Mouse (Mus musculus): Measurements from ENCODE around the gene Adamts14. TPM values are rescaled to one million over a fixed set of nuclear protein-coding genes. Genes with fewer than 3 reads are reported as not detected.
A peak's percentile ranks its signal among the peaks of the same experiment; 100 is the strongest.

Gene Adamts14
- polyA plus RNA-seq, 1 experiment from 2014 or later, result 1.1 TPM

DNA sequence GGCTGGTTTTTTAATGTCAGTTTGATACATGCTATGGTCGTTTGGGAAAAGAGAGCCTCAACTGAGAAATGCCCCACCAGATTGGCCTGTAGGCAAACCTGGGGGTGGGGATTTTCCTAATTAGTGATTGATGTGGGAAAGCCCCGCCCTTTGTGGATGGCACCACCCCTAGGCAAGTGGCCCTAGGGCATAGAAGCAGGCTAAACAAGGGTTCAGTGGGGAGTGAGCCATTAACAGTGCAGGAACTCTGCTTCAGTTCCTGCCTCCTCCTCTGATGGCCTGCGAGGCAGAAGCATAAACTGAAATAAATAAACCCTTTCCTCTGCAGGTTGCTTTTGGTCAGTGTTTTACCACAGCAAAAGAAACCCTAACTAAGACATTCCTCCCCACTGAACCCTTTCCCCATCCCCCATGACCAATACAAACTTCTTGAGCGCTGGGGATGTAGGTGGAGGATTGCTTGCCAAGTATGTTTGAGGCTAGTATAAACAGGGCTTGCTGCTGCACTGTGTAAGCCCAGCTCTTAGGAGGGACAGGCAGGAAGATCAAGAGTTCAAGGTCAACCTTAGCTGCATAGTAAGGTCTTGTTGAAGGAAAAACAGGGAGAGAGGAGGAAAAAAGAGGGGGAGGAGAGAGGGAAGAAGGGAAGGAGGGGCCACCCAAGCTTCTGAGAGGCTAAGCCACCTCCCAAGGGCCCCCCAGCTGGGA, 36.4 kb downstream of the Adamts14 start:
- Histone ChIP-seq H3K27ac (replicated peaks) (no peak overlapping the region), H3K9me3 (ENCODE audit: control insufficient read depth, low read length) (no peaks in the 10 kb centered on the region), H3K4me3 (ENCODE audit: low read depth, low read length) (no peak overlapping the region), H3K36me3 (ENCODE audit: control insufficient read depth, insufficient read depth, low read length) (no peaks in the 10 kb centered on the region), H3K4me2 (replicated peaks; ENCODE audit: low read depth) (no peak overlapping the region), H3K27me3 (ENCODE audit: control insufficient read depth, insufficient read depth, low read length) (no peaks in the 10 kb centered on the region), H3K9ac (ENCODE audit: low read length) (no peak overlapping the region), H3K4me1 (replicated peaks; ENCODE audit: control insufficient read depth, insufficient read depth) (0 out of 2 replicates have a peak, but pooled peaks cover 3% of the 10 kb centered on the region)
- 50% methylated on average over 4 of the region's 4 CpGs for WGBS
- TF ChIP-seq CTCF (IDR thresholded peaks at IDR 0.05; ENCODE audit: low read depth) (no peak), EP300 (optimal IDR thresholded peaks at IDR 0.05) (no peak)
- DNase-seq (ENCODE audit: low spot score) (no peak), ATAC-seq (ENCODE audit: low FRiP score, low TSS enrichment) (no peak)

DNA sequence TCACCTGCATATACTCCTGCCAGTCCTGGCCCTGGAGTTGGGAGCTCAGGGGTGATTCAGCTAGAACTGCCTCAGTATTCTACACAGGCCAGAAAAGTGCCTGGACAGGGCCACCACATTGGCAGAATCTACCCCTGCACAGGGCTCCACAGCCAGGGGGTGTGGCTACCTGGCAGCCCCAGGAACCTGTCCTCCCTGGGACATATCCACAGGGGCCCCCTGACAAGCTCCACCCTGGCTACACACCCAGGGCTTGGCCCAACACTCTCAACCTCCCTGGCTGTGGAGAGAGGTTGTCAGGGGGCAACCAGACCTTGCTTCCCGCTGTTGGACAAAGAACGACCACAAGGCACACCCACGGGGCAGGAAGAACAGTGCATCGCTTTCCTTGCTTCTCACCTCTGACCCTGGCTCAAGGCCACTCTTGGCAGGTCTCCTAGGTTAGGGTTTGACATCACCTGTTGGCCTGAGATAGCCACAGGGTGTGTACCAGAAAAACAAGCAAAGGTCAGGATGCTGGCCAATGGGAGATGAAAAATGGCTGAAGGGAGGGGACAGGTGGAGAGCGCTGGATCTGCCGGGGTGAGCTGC, 37.5 kb downstream of the Adamts14 start:
- Histone ChIP-seq H3K27ac (replicated peaks) (no peak overlapping the region), H3K4me3 (ENCODE audit: low read depth, low read length) (no peak overlapping the region), H3K36me3 (ENCODE audit: control insufficient read depth, insufficient read depth, low read length) (no peaks in the 10 kb centered on the region), H3K4me1 (replicated peaks; ENCODE audit: control insufficient read depth, insufficient read depth) (0 out of 2 replicates have a peak, but pooled peaks cover 3% of the 10 kb centered on the region), H3K9ac (ENCODE audit: low read length) (no peak overlapping the region), H3K27me3 (ENCODE audit: control insufficient read depth, insufficient read depth, low read length) (no peaks in the 10 kb centered on the region), H3K4me2 (replicated peaks; ENCODE audit: low read depth) (no peak overlapping the region), H3K9me3 (ENCODE audit: control insufficient read depth, low read length) (no peaks in the 10 kb centered on the region)
- DNase-seq (ENCODE audit: low spot score) (peak; percentile 52), ATAC-seq (ENCODE audit: low FRiP score, low TSS enrichment) (peak; percentile 63)
- WGBS, result 57% methylated on average over 6 of the region's 6 CpGs
- no peak for TF ChIP-seq EP300 (optimal IDR thresholded peaks at IDR 0.05)
- no peak for TF ChIP-seq CTCF (IDR thresholded peaks at IDR 0.05; ENCODE audit: low read depth)

DNA sequence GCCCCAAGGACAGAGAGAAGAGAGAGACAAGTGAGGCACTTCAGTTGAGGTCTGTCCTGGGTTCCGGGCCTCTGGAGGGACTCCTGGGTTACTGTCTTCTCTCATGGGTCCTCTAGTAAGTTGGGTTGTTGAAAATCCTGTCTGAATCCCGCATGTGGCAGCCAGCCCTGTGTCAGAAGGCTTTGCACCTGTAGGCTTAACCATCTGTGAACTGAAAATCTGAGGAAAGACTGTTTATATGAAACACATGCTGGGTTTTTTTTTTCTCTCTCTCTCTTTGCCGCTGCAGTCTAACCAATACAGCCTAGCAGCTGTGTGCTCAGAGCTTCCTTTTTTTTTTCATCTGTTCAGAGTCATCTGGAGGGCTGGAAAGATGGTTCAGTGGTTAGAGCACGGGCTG, 38.9 kb downstream of the Adamts14 start:
- no peaks in the 10 kb centered on the region for H3K9me3 ChIP-seq (ENCODE audit: control insufficient read depth, low read length)
- no peak overlapping the region for H3K27ac ChIP-seq (replicated peaks)
- no peak overlapping the region for H3K9ac ChIP-seq (ENCODE audit: low read length)
- WGBS, result 63% methylated on average over 4 of the region's 4 CpGs
- no peak overlapping the region for H3K4me3 ChIP-seq (ENCODE audit: low read depth, low read length)
- H3K36me3 ChIP-seq (ENCODE audit: control insufficient read depth, insufficient read depth, low read length), result no peaks in the 10 kb centered on the region
- 0 out of 2 replicates have a peak, but pooled peaks cover 3% of the 10 kb centered on the region for H3K4me1 ChIP-seq (replicated peaks; ENCODE audit: control insufficient read depth, insufficient read depth)
- H3K27me3 ChIP-seq (ENCODE audit: control insufficient read depth, insufficient read depth, low read length), result no peaks in the 10 kb centered on the region
- no peak overlapping the region for H3K4me2 ChIP-seq (replicated peaks; ENCODE audit: low read depth)
- no peak for TF ChIP-seq CTCF (IDR thresholded peaks at IDR 0.05; ENCODE audit: low read depth)
- no peak for TF ChIP-seq EP300 (optimal IDR thresholded peaks at IDR 0.05)
- no peak for DNase-seq (ENCODE audit: low spot score)
- ATAC-seq (ENCODE audit: low FRiP score, low TSS enrichment), result no peak

DNA sequence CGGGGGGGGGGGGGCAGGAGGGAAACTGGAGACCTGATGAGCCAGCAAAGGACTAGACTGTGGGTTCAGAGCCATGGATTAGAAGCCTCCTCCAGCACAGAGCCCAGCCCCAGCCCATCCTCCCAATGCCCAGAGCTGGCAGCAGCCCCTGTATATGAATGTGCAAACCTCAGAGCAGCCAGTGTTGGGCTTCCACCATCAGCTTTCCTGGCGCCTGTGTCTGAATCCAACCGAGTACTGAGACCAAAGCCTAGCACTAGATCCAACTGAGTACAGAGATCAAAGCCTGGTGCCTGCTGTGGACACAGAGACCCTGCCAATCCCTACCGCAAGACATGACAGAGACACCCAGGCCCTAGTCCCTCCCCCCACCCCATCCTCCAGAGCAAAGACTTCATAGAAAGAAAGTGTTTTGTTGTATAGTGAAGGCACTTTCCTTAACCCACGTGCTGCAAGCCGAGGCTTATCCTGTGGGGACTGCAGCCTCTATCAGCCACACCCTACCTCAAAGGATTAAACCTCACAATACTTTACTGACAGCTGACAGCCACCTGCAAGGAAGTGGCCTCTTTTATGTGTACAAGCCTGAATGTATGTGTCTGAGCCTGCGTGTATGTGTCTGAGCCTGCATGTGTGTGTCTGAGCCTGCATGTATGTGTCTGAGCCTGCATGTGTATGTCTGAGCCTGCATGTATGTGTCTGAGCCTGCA, 40.2 kb downstream of the Adamts14 start:
- Histone ChIP-seq H3K27ac (replicated peaks) (peak overlapping the region; percentile 53; the same call in 1 of the 2 replicates), H3K36me3 (ENCODE audit: control insufficient read depth, insufficient read depth, low read length) (no peaks in the 10 kb centered on the region), H3K4me2 (replicated peaks; ENCODE audit: low read depth) (no peak overlapping the region), H3K9ac (ENCODE audit: low read length) (no peak overlapping the region), H3K27me3 (ENCODE audit: control insufficient read depth, insufficient read depth, low read length) (no peaks in the 10 kb centered on the region), H3K9me3 (ENCODE audit: control insufficient read depth, low read length) (no peaks in the 10 kb centered on the region), H3K4me3 (ENCODE audit: low read depth, low read length) (no peak overlapping the region), H3K4me1 (replicated peaks; ENCODE audit: control insufficient read depth, insufficient read depth) (0 out of 2 replicates have a peak, but pooled peaks cover 3% of the 10 kb centered on the region)
- DNase-seq (ENCODE audit: low spot score), result no peak
- peak; percentile 56; the same call in 1 of the 2 replicates for ATAC-seq (ENCODE audit: low FRiP score, low TSS enrichment)
- TF ChIP-seq CTCF (IDR thresholded peaks at IDR 0.05; ENCODE audit: low read depth) (no peak), EP300 (optimal IDR thresholded peaks at IDR 0.05) (no peak)
- 36% methylated on average over 7 of the region's 7 CpGs for WGBS

DNA sequence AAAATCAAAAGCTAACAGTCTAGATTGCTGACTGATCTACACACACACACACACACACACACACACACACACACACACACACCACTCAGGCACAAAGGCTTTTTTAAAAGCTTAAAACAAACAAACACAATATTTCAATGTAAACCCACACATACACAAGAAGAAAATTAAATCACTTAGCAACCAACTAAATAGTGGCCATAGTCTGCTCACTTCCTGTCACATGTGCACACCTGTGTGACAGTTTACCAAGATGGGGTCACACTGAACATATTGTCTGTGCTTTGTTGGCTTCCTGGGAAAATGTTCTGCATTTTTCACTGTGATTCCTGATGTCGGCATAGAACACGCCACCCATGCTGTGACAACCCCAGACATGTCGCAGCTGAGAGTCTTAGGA, 41.5 kb downstream of the Adamts14 start:
- no peak overlapping the region for H3K27ac ChIP-seq (replicated peaks)
- H3K4me1 ChIP-seq (replicated peaks; ENCODE audit: control insufficient read depth, insufficient read depth), result no peaks in the 10 kb centered on the region
- no peaks in the 10 kb centered on the region for H3K9me3 ChIP-seq (ENCODE audit: control insufficient read depth, low read length)
- ATAC-seq (ENCODE audit: low FRiP score, low TSS enrichment), result no peak
- no peak for DNase-seq (ENCODE audit: low spot score)
- H3K36me3 ChIP-seq (ENCODE audit: control insufficient read depth, insufficient read depth, low read length), result no peaks in the 10 kb centered on the region
- 78% methylated on average over 3 of the region's 3 CpGs for WGBS
- no peak overlapping the region for H3K4me2 ChIP-seq (replicated peaks; ENCODE audit: low read depth)
- no peak overlapping the region for H3K9ac ChIP-seq (ENCODE audit: low read length)
- H3K27me3 ChIP-seq (ENCODE audit: control insufficient read depth, insufficient read depth, low read length), result no peaks in the 10 kb centered on the region
- no peak overlapping the region for H3K4me3 ChIP-seq (ENCODE audit: low read depth, low read length)
- no peak for TF ChIP-seq EP300 (optimal IDR thresholded peaks at IDR 0.05)
- TF ChIP-seq CTCF (IDR thresholded peaks at IDR 0.05; ENCODE audit: low read depth), result no peak

All from stomach, postnatal 0 days (tissue).